Mouse (Mus musculus) liver, postnatal 0 days (tissue): ENCODE measurements around the gene Tlcd2.

Experiments
- CTCF ChIP-seq: sonication (generic); IDR thresholded peaks from 2 replicates; pipeline ENCODE4 v1.5.1; 2016; ENCODE audit warnings: antibody characterized with exemption, low read depth
- EP300 ChIP-seq: IDR thresholded peaks from 2 replicates; pipeline ENCODE4 v1.6.1; 2016; ENCODE audit warnings: antibody characterized with exemption, low read depth, mild to moderate bottlenecking

- TF ChIP-seq CTCF (no peak), EP300 (no peak)
Measured at GRCm38 (mm10) chr11:75450936-75451335, 10.6 kb upstream of the Tlcd2 start.
